Mouse (Mus musculus) brain, adult 2 months (tissue): ENCODE data around the gene Mrpl41.
A peak's percentile ranks its signal among the peaks of the same experiment; 100 is the strongest.

Experiments used
- DNase-seq: peaks from one replicate; pipeline ENCODE4 v3.0.0; 2011; ENCODE audit warnings: low read depth, low spot score

Gene Mrpl41

DNA sequence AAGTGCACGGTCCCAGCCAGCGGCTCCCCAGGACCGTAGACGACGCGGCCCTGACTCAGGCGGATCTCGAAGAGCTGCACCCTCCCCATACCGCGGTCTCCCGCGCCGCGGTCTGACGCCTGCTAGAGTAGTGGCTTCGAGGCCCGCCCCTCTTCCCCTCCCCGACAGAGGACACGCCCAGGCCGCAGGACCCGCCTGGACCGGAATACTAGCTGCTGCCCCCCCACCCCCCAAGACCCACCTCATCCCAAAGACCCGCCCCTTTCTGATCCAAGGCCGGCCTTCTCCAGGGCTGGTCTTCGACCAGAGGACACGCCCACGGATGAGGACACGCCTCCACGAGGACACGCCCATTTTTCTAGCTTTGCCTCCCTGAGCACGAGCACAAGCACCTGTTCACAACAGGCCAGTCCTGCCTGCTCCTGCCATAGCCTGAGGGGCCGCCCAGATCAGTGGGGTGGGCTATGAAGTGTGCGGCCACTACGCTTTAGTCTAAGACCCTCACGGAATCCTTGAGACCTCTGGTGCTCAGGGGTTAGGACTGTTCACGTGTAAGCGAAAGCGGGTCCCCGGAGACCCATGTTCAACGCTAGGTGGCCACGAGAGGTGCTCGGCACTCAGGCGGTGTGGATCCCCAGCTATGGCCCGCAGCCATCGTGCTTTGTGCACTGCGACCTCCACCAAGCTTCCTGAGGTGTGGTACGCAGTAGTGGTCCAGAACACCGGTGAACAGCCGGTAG is 39.7 kb downstream of the Mrpl41 start, which contains the start of gene Arrdc1:
Gene Arrdc1 (minus strand): TSS at position 196 of the 740 bp plus-strand sequence.
- DNase-seq: peak; percentile 96

DNA sequence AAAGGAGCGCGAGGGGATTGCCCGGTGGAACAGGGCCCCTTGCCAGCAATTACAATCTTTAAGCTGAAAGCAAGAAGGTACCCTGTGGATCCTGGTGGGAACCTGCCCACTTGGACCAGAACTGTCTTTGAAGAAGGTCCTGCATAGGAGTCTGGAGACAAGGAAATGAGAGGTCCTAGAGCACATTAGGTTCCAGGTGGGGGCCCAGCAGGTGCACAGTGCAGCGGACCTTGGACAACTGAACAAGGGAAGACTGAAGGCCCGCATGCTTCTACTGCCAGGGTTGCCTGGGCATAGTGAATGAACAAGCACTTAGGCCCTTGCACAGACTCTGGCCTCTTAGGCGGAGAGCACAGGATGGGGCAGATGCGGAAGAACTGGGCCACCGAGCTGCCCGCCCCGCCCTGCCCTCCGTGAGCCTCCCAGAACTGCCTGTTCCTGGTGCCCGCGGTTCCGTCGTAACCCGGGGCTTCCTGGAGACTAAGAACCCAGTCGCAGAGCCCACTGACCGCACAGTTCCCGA is 40.4 kb downstream of the Mrpl41 start:
- DNase-seq: peak; percentile 51

DNA sequence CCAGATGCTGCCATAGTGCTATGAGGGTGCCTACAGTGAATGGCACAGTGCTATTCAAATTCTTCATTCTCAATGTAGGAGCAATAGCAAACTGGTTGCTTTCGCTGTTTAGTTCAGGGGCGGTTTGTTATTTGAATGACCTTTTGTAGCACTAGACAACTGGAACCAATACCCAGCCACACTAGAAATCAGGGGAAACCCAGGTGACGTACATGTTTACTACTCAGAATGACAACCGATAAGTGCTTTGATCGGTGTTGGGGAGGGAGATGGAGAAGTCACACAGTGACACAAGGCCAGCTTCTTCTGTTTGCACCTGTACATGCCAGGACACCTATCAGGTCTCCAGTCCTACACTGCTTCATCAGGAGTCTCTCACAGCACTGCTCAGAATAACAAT is 45.3 kb downstream of the Mrpl41 start:
- no peak for DNase-seq

DNA sequence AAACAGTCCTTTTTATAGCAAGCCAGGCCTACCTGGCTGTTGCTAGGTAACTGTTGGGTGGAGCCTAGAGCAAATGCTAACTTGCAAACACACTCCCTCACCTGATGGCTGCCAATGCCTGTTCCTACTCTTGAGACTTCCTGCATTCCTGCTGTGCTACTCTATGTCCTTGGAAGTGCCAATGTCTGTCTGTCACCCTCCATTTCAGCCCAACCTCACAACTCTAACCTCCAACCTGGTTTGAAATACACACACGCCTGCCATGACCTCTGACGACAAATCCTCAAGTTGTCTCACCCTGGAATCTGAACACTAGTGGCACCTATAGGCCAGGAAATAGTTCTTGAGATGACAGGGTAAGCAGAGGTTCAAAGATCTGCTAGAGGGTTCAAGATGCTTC is 45.8 kb downstream of the Mrpl41 start:
- DNase-seq: no peak

DNA sequence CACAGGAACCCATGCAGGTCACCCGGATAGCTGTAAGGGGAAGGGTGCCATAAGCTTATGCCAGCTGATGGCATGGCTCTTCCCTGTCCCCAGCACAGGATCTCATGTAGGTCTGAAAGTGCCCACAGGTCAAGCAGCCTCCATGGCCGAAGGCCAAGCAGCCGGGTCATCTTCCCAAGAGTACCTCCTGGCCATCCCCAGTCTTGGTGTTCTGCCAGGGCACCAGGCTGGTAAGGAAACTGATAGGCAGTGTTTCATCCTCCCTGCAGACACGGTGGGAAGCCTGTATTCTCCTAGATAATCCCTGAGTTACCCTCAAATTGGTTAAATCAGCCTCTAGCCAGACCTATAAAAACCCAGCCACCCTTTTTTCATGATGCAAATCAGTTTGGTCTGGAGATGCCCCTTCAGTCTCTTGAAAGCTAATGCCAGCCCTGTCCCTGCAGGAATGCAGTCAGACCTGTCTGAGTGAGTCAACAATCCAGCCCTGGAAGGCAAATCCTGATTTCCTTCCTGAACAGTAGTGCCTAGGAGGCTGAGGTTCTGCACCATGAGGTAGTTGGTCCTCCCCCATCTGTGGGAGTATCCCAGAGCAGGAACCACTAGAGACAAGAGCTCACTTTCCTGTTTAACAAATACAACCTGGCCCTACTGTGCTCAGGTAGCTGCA is 47.0 kb downstream of the Mrpl41 start:
- DNase-seq: no peak

DNA sequence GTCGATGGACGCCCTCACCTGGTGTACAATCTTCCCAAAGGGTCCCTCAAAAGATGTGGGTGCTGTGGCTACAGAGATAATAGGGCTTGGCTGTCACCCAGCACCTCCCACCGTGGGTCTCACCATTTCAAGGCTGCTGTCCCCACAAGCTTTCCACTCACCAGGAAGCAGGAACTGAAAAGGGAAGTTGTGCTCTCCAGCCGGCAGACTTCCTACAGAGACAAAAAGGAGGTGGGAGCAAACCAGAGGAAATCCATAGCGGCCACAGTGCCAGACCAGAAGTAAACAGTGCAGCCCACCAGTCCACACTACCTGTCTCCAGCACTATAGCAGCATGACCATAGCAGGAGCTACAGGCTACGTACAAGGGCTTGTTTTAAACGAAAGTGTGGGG is 47.9 kb downstream of the Mrpl41 start:
- no peak for DNase-seq

DNA sequence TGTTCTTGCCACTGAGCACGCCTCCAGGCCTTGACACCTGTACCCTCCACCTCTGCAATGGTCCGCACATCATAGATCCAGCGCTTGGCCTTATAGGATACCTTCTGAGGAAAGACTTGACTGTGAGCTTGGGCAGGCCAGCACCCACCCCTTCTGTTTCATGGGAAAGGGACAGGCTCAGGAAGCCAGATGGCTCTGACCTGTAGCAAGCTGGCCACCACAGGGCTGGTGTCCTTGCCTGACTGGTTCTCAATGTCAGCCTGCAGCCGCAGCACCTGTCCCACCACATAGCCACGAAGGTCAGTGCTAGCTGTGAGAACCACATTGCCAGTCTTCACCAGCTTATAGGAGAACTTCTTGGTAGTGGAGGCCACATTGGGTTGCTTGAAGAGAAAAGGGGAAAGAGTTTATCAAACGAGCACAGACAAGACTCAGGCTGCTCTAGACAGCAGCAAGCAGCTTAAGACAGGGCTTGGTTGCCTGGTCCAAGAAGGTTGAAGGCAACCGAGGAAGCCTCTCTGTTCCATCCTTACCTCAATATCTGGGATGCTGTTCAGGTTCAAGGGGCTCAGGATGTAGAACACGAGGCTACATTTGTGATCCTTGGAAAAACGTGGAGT is 48.4 kb downstream of the Mrpl41 start:
- no peak for DNase-seq

DNA sequence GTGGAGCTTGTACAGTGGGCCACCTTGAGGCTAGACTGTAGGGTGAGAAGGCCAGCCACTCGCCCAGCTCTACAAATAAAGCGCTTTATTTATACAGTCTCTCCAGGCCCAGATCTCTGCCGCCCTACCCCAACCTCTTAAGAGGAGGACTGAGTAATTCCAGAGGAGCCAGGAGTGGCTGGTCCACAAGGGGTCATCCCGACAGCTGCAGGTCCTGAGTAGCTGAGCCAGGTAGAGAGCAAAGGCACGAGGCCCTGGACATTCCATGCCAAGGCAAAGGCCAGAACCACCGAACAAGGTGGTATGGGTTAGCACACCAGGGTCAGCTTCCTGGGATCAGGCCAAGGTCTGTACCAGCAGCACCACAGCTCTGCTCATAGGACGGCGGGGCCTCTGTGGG is 49.6 kb downstream of the Mrpl41 start:
- no peak for DNase-seq
